Mouse (Mus musculus) effector memory CD4-positive, alpha-beta T cell, adult 7 months (primary cell): Measurements from ENCODE around the gene Olfr688. TPM values are rescaled to one million over a fixed set of nuclear protein-coding genes. Genes with fewer than 3 reads are reported as not detected.

Experiments
- polyA plus RNA-seq: library from polyadenylated mRNA; unstranded; fragments of 100-300 nt; shearing (Covaris generic); gene quantifications from one replicate; pipeline ENCODE4 v1.2.1, GENCODE M21; 2017

The Olfr688 gene
- polyA plus RNA-seq, result not detected

GRCm38 (mm10) chr7:105287795-105288194 is at the start of gene Olfr688:
Olfr688 (plus strand) TSS chr7:105288095.

DNA sequence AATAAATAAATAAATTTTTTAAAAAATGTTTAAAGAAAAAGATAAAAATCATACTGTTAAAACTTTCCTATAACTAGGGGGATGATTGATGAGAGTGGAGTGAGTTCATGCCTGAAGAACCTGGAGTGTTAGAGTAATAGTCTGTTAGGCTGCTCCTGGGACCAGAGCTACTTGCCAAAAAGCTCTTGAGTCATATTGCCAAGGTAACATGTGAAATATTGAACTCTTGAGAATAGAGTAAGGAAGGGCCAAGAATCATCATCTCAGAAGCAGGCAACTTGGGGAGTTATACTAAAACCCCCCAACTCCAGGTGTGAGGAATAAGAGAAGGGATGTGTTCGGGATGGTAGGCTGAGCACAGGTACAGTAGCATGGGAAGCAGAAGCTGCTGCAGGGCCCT is 23.0 kb downstream of the Olfr688 start, which contains the start of gene Olfr689:
TSS of gene Olfr689 (plus strand) at position 301 of the 400 bp plus-strand sequence.

GRCm38 (mm10) chr7:105334004-105334403 is 46.1 kb downstream of the Olfr688 start, which contains the start of gene Olfr690:
Olfr690 (minus strand) TSS chr7:105334104.

Other genes starting within 250 kb of the Olfr688 start
- gene Olfr677, start 236.7 kb upstream of the Olfr688 start, polyA plus RNA-seq, result not detected
- gene Olfr678, start 223.6 kb upstream of the Olfr688 start, polyA plus RNA-seq, result not detected
- not detected for gene Olfr679, start 206.9 kb upstream of the Olfr688 start, polyA plus RNA-seq
- gene Olfr680-ps1, start 195.3 kb upstream of the Olfr688 start, polyA plus RNA-seq, result not detected
- gene Olfr681, start 171.3 kb upstream of the Olfr688 start, polyA plus RNA-seq, result not detected
- not detected for gene Olfr683, start 141.1 kb upstream of the Olfr688 start, polyA plus RNA-seq
- 0.12 TPM for gene Olfr684, start 124.4 kb upstream of the Olfr688 start, polyA plus RNA-seq
- not detected for gene Olfr685, start 102.1 kb upstream of the Olfr688 start, polyA plus RNA-seq
- not detected for gene Olfr686, start 80.6 kb upstream of the Olfr688 start, polyA plus RNA-seq
- gene Olfr689, start 23.1 kb downstream of the Olfr688 start, polyA plus RNA-seq, result 0.17 TPM
- not detected for gene Olfr690, start 46.0 kb downstream of the Olfr688 start, polyA plus RNA-seq
- 0.43 TPM for gene Olfr691, start 54.2 kb downstream of the Olfr688 start, polyA plus RNA-seq
- not detected for gene Olfr692, start 80.1 kb downstream of the Olfr688 start, polyA plus RNA-seq
- gene Gm5901, start 86.9 kb downstream of the Olfr688 start, polyA plus RNA-seq, result not detected
- 57.6 TPM for gene Fam160a2, start 112.0 kb downstream of the Olfr688 start, polyA plus RNA-seq
- not detected for gene Cnga4, start 116.5 kb downstream of the Olfr688 start, polyA plus RNA-seq
- not detected for gene Cckbr, start 137.6 kb downstream of the Olfr688 start, polyA plus RNA-seq
- gene Cavin3, start 194.2 kb downstream of the Olfr688 start, polyA plus RNA-seq, result not detected